Mouse (Mus musculus) embryonic facial prominence, embryonic 13.5 days (tissue): Measurements from ENCODE around the gene Fgf18. TPM values are rescaled to one million over a fixed set of nuclear protein-coding genes. Genes with fewer than 3 reads are reported as not detected.

Experiments
- ATAC-seq: fragments of 200-750 bp; cut with Nextera tagmentation; 2 replicates; pipeline ENCODE4 v1.8.0; 2017; ENCODE audit warnings: low read depth; ENCODE audit not compliant: insufficient number of reproducible peaks, insufficient read depth, low FRiP score, low TSS enrichment
- H3K27ac ChIP-seq: fragments of 300-500 bp; sonication (generic); 2 replicates; pipeline ENCODE4 v1.5.1; 2015; ENCODE audit warnings: moderate library complexity, mild to moderate bottlenecking, inconsistent platforms
- H3K27me3 ChIP-seq: fragments of 300-500 bp; sonication (generic); 2 replicates; pipeline ENCODE4 v1.6.1; 2015; ENCODE audit warnings: mild to moderate bottlenecking, inconsistent platforms
- H3K36me3 ChIP-seq: fragments of 300-500 bp; sonication (generic); 2 replicates; pipeline ENCODE4 v1.6.1; 2015; ENCODE audit warnings: mild to moderate bottlenecking, inconsistent platforms
- H3K4me1 ChIP-seq: fragments of 300-500 bp; sonication (generic); 2 replicates; pipeline ENCODE4 v1.6.1; 2015; ENCODE audit warnings: inconsistent platforms
- H3K4me2 ChIP-seq: fragments of 300-500 bp; sonication (generic); 2 replicates; pipeline ENCODE4 v1.6.1; 2015; ENCODE audit warnings: moderate library complexity, mild to moderate bottlenecking, inconsistent platforms
- H3K4me3 ChIP-seq: fragments of 300-500 bp; sonication (generic); 2 replicates; pipeline ENCODE4 v1.5.1; 2015; ENCODE audit warnings: mild to moderate bottlenecking, inconsistent platforms
- H3K9ac ChIP-seq: fragments of 300-500 bp; sonication (generic); 2 replicates; pipeline ENCODE4 v1.6.1; 2015; ENCODE audit warnings: mild to moderate bottlenecking, inconsistent platforms
- H3K9me3 ChIP-seq: fragments of 300-500 bp; sonication (generic); 2 replicates; pipeline ENCODE4 v1.6.1; 2016; ENCODE audit warnings: inconsistent platforms
- WGBS: fragments of 180-500 bp; shearing (Covaris S2); methylation state at CpG from one replicate; pipeline ENCODE4 v1.1.7; 2015; ENCODE audit warnings: mixed read lengths; 5-methylcytosine and 5-hydroxymethylcytosine counted together
- polyA plus RNA-seq: library from polyadenylated mRNA; unstranded; fragments of >200 nt; fragmentation: Nextera tagmentation; extraction: Ambion mirVana; gene quantifications from 2 replicates; pipeline ENCODE4 v1.2.1, GENCODE M21; 2015

Gene Fgf18
- polyA plus RNA-seq = 9.8 and 13.7 TPM in 2 replicates

- Histone ChIP-seq H3K9me3 (no peaks in the 10 kb centered on the region), H3K9ac (peak within 1 kb of the TSS; percentile 74), H3K4me1 (peaks cover 39% of the 10 kb centered on the region), H3K36me3 (peaks cover 27% of the 10 kb centered on the region), H3K27me3 (peaks cover 45% of the 10 kb centered on the region), H3K4me3 (peak within 1 kb of the TSS; percentile 64), H3K4me2 (peak within 1 kb of the TSS; percentile 93), H3K27ac (peak within 1 kb of the TSS; percentile 74)
- ATAC-seq = peak; percentile 26; the same call in 1 of the 2 replicates
- WGBS = under 1% methylated on average over 39 of the region's 53 CpGs
Measured at GRCm38 (mm10) chr11:33147171-33147571, at the start of gene Fgf18. TSS of gene Fgf18 (minus strand) at chr11:33147400.

- Histone ChIP-seq H3K36me3 (no peaks in the 10 kb centered on the region), H3K9ac (no peak overlapping the region), H3K27ac (no peak overlapping the region), H3K27me3 (peaks cover 97% of the 10 kb centered on the region), H3K9me3 (peaks cover 10% of the 10 kb centered on the region; the same call in 1 of the 2 replicates), H3K4me1 (peaks cover 27% of the 10 kb centered on the region), H3K4me2 (no peak overlapping the region), H3K4me3 (no peak overlapping the region)
- ATAC-seq = no peak
- WGBS = 6% methylated on average over 24 of the region's 24 CpGs
Measured at GRCm38 (mm10) chr11:33196447-33197132, 49.4 kb upstream of the Fgf18 start.

- H3K27me3 ChIP-seq = peaks cover 97% of the 10 kb centered on the region
- no peak overlapping the region for H3K9ac ChIP-seq
- H3K27ac ChIP-seq = no peak overlapping the region
- no peak overlapping the region for H3K4me2 ChIP-seq
- H3K4me3 ChIP-seq = no peak overlapping the region
- H3K9me3 ChIP-seq = peaks cover 10% of the 10 kb centered on the region; the same call in 1 of the 2 replicates
- WGBS = 3% methylated on average over 25 of the region's 25 CpGs
- no peaks in the 10 kb centered on the region for H3K36me3 ChIP-seq
- ATAC-seq = no peak
- H3K4me1 ChIP-seq = peaks cover 19% of the 10 kb centered on the region
Measured at GRCm38 (mm10) chr11:33195531-33196446, 48.6 kb upstream of the Fgf18 start.

GRCm38 (mm10) chr11:33195061-33195460 is 47.9 kb upstream of the Fgf18 start:
- ATAC-seq = no peak
- H3K27me3 ChIP-seq = peaks cover 97% of the 10 kb centered on the region
- peaks cover 12% of the 10 kb centered on the region for H3K4me1 ChIP-seq
- no peak overlapping the region for H3K4me3 ChIP-seq
- WGBS = 16% methylated on average over 7 of the region's 7 CpGs
- peaks cover 10% of the 10 kb centered on the region; the same call in 1 of the 2 replicates for H3K9me3 ChIP-seq
- no peak overlapping the region for H3K9ac ChIP-seq
- no peak overlapping the region for H3K4me2 ChIP-seq
- no peaks in the 10 kb centered on the region for H3K36me3 ChIP-seq
- H3K27ac ChIP-seq = no peak overlapping the region

GRCm38 (mm10) chr11:33193695-33194094 is 46.5 kb upstream of the Fgf18 start:
- no peak overlapping the region; the same call in 1 of the 2 replicates for H3K9ac ChIP-seq
- H3K4me1 ChIP-seq = peaks cover 9% of the 10 kb centered on the region; the same call in 1 of the 2 replicates
- H3K36me3 ChIP-seq = no peaks in the 10 kb centered on the region
- no peak overlapping the region for H3K27ac ChIP-seq
- 2% methylated on average over 12 of the region's 12 CpGs for WGBS
- peaks cover 84% of the 10 kb centered on the region for H3K27me3 ChIP-seq
- H3K4me3 ChIP-seq = 0 out of 2 replicates have a peak overlapping the region, but pooled peaks have one; percentile 10
- H3K9me3 ChIP-seq = peaks cover 10% of the 10 kb centered on the region; the same call in 1 of the 2 replicates
- ATAC-seq = no peak
- H3K4me2 ChIP-seq = peak overlapping the region; percentile 39

- WGBS = 61% methylated on average over 3 of the region's 3 CpGs
- Histone ChIP-seq H3K9ac (no peak overlapping the region), H3K27ac (no peak overlapping the region), H3K36me3 (no peaks in the 10 kb centered on the region), H3K27me3 (peaks cover 42% of the 10 kb centered on the region), H3K4me2 (no peak overlapping the region), H3K4me3 (no peak overlapping the region), H3K9me3 (no peaks in the 10 kb centered on the region), H3K4me1 (peaks cover 7% of the 10 kb centered on the region)
- ATAC-seq = no peak
Measured at GRCm38 (mm10) chr11:33181804-33182203, 34.6 kb upstream of the Fgf18 start.

- peak overlapping the region; percentile 55 for H3K9ac ChIP-seq
- H3K4me1 ChIP-seq = peaks cover 7% of the 10 kb centered on the region
- under 1% methylated on average over 18 of the region's 18 CpGs for WGBS
- H3K4me2 ChIP-seq = peak overlapping the region; percentile 67
- H3K27me3 ChIP-seq = peaks cover 49% of the 10 kb centered on the region
- peak; percentile 52; the same call in 1 of the 2 replicates for ATAC-seq
- peak overlapping the region; percentile 38 for H3K4me3 ChIP-seq
- H3K36me3 ChIP-seq = no peaks in the 10 kb centered on the region
- H3K9me3 ChIP-seq = no peaks in the 10 kb centered on the region
- no peak overlapping the region for H3K27ac ChIP-seq
Measured at GRCm38 (mm10) chr11:33180701-33181116, 33.5 kb upstream of the Fgf18 start.

GRCm38 (mm10) chr11:33179802-33180201 is 32.6 kb upstream of the Fgf18 start:
- no peak overlapping the region for H3K27ac ChIP-seq
- H3K9ac ChIP-seq = no peak overlapping the region
- peaks cover 7% of the 10 kb centered on the region for H3K4me1 ChIP-seq
- no peak for ATAC-seq
- WGBS = 68% methylated on average over 1 of the region's 1 CpGs
- H3K9me3 ChIP-seq = no peaks in the 10 kb centered on the region
- H3K27me3 ChIP-seq = peaks cover 56% of the 10 kb centered on the region
- no peaks in the 10 kb centered on the region for H3K36me3 ChIP-seq
- no peak overlapping the region for H3K4me3 ChIP-seq
- H3K4me2 ChIP-seq = no peak overlapping the region

GRCm38 (mm10) chr11:33176525-33177245 is 29.5 kb upstream of the Fgf18 start:
- WGBS = 24% methylated on average over 20 of the region's 20 CpGs
- Histone ChIP-seq H3K4me3 (no peak overlapping the region), H3K27me3 (peaks cover 57% of the 10 kb centered on the region), H3K36me3 (no peaks in the 10 kb centered on the region), H3K4me1 (peaks cover 7% of the 10 kb centered on the region), H3K27ac (no peak overlapping the region), H3K9me3 (no peaks in the 10 kb centered on the region), H3K4me2 (no peak overlapping the region), H3K9ac (no peak overlapping the region)
- no peak for ATAC-seq

GRCm38 (mm10) chr11:33175768-33176167 is 28.6 kb upstream of the Fgf18 start:
- H3K4me2 ChIP-seq = no peak overlapping the region
- no peaks in the 10 kb centered on the region for H3K36me3 ChIP-seq
- H3K9ac ChIP-seq = no peak overlapping the region
- no peak overlapping the region for H3K4me3 ChIP-seq
- ATAC-seq = no peak
- WGBS = 59% methylated on average over 2 of the region's 3 CpGs
- H3K4me1 ChIP-seq = peaks cover 5% of the 10 kb centered on the region
- peaks cover 57% of the 10 kb centered on the region for H3K27me3 ChIP-seq
- H3K9me3 ChIP-seq = no peaks in the 10 kb centered on the region
- no peak overlapping the region for H3K27ac ChIP-seq

- H3K36me3 ChIP-seq = no peaks in the 10 kb centered on the region
- H3K9ac ChIP-seq = no peak overlapping the region
- peaks cover 19% of the 10 kb centered on the region for H3K27me3 ChIP-seq
- H3K4me3 ChIP-seq = no peak overlapping the region
- no peak for ATAC-seq
- 13% methylated on average over 9 of the region's 9 CpGs for WGBS
- no peaks in the 10 kb centered on the region for H3K9me3 ChIP-seq
- no peak overlapping the region for H3K27ac ChIP-seq
- H3K4me2 ChIP-seq = no peak overlapping the region
- no peaks in the 10 kb centered on the region for H3K4me1 ChIP-seq
Measured at GRCm38 (mm10) chr11:33170489-33170888, 23.3 kb upstream of the Fgf18 start.
